Mouse (Mus musculus): ENCODE data around the gene Cbx7. TPM values are rescaled to one million over a fixed set of nuclear protein-coding genes. Genes with fewer than 3 reads are reported as not detected.
A peak's percentile ranks its signal among the peaks of the same experiment; 100 is the strongest.

Gene Cbx7
- total and polyA plus RNA-seq, 3 experiments: 8.1 to 12.4 (median 12.1) TPM

GRCm38 (mm10) chr15:79934776-79935175 lies 36.1 kb downstream of the Cbx7 start (continued):
- TF ChIP-seq ZMIZ1 (IDR thresholded peaks at IDR 0.05; ENCODE audit: low read depth, low read length) (no peak), ZKSCAN1 (IDR thresholded peaks at IDR 0.05; ENCODE audit: borderline replicate concordance, low read depth, low read length) (no peak), MYC (IDR thresholded peaks at IDR 0.05; ENCODE audit: low read depth, low read length) (0 out of 2 replicates have a peak, but pooled peaks have one; percentile 41), NELFE (IDR thresholded peaks at IDR 0.05; ENCODE audit: low read depth, low read length) (no peak; the same call in 1 of the 2 replicates), RAD21 (IDR thresholded peaks at IDR 0.05; ENCODE audit: low read depth, low read length) (no peak), ZNF384 (IDR thresholded peaks at IDR 0.05; ENCODE audit: low read depth, low read length) (no peak; the same call in 1 of the 2 replicates), BHLHE40 (IDR thresholded peaks at IDR 0.05; ENCODE audit: low read depth, low read length) (peak; percentile 79), USF1 (IDR thresholded peaks at IDR 0.05; ENCODE audit: low read depth, low read length) (no peak), NRF1 (IDR thresholded peaks at IDR 0.05; ENCODE audit: low read depth, low read length) (0 out of 2 replicates have a peak, but pooled peaks have one; percentile 23), JUND (conservative IDR thresholded peaks at IDR 0.05; ENCODE audit: low read depth, low read length) (peak; percentile 8; the same call in 1 of the 2 replicates), UBTF (IDR thresholded peaks at IDR 0.05; ENCODE audit: low read depth, low read length) (no peak), RCOR1 (conservative IDR thresholded peaks at IDR 0.05; ENCODE audit: low read depth, low read length) (0 out of 2 replicates have a peak, but pooled peaks have one; percentile 65), TCF12 (IDR thresholded peaks at IDR 0.05; ENCODE audit: low read depth, low read length) (peak; percentile 89), MAX (IDR thresholded peaks at IDR 0.05; ENCODE audit: low read length) (peak; percentile 66; the same call in 1 of the 2 replicates), MEF2A (IDR thresholded peaks at IDR 0.05; ENCODE audit: borderline replicate concordance, low read depth, low read length) (peak; percentile 94), MAZ (IDR thresholded peaks at IDR 0.05; ENCODE audit: low read depth, low read length) (peak; percentile 90), CHD2 (IDR thresholded peaks at IDR 0.05; ENCODE audit: low read length) (peak; percentile 80), KAT2A (IDR thresholded peaks at IDR 0.05; ENCODE audit: insufficient replicate concordance, low read length) (0 out of 2 replicates have a peak, but pooled peaks have one; percentile 37), USF2 (conservative IDR thresholded peaks at IDR 0.05; ENCODE audit: low read depth, low read length) (no peak), POLR2A (IDR thresholded peaks at IDR 0.05; ENCODE audit: low read depth, low read length) (0 out of 2 replicates have a peak, but pooled peaks have one; percentile 32)

- no peaks in the 10 kb centered on the region for H3K79me2 ChIP-seq (replicated peaks; ENCODE audit: control insufficient read depth, extremely low read depth, insufficient read depth, poor library complexity, severe bottlenecking)
- dilution Hi-C loops (cut with MboI; ENCODE audit: extremely low pct_ligation_motif_present, extremely low pct_unique_long_range_greater_than_20kb, low sequenced_read_pairs) (no loop called here), in situ Hi-C loops (cut with MboI; ENCODE audit: low pct_ligation_motif_present, low pct_unique_long_range_greater_than_20kb, low sequenced_read_pairs) (no loop called here)
- H3K4me1 ChIP-seq (ENCODE audit: control insufficient read depth in 1 of 2, insufficient read depth in 2 of 2): peaks cover 12 to 45% of the 10 kb centered on the region in 2 experiments
- H3K9me3 ChIP-seq (replicated peaks; ENCODE audit: low read length): no peaks in the 10 kb centered on the region
- H3K9ac ChIP-seq (ENCODE audit: insufficient read depth, low read depth): peak overlapping the region; percentile 65
- peak overlapping the region; percentile 74 for H3K4me2 ChIP-seq (ENCODE audit: insufficient read depth, low read depth, poor library complexity, severe bottlenecking)
- peak overlapping the region; percentile 50 to 66 (median 55) for H3K4me3 ChIP-seq (replicated peaks in 1 of 3; ENCODE audit: low read depth in 2 of 3, low read length in 2 of 3, poor library complexity in 1 of 3)
- no peaks in the 10 kb centered on the region for H3K27me3 ChIP-seq (replicated peaks)
- peak; percentile 84 for DNase-seq (ENCODE audit: extremely low read depth)
- peaks cover 10 to 21% of the 10 kb centered on the region in 2 experiments for H3K36me3 ChIP-seq (replicated peaks in 1 of 2; ENCODE audit: control insufficient read depth in 1 of 2, insufficient read depth in 1 of 2, low read length in 1 of 2)
- peak overlapping the region; percentile 99 for H3K27ac ChIP-seq (ENCODE audit: insufficient read depth, low read depth)
- peak; percentile 59; the same call in 1 of the 2 replicates for TF ChIP-seq NELFE (IDR thresholded peaks at IDR 0.05; ENCODE audit: low read depth, low read length)
- peak; percentile 36; the same call in 1 of the 2 replicates for TF ChIP-seq ELF1 (IDR thresholded peaks at IDR 0.05; ENCODE audit: low read depth, low read length)
- TF ChIP-seq MYC (IDR thresholded peaks at IDR 0.05; ENCODE audit: low read depth, low read length): 0 out of 2 replicates have a peak, but pooled peaks have one; percentile 23
- TF ChIP-seq SIN3A (IDR thresholded peaks at IDR 0.05; ENCODE audit: low read length): no peak; the same call in 1 of the 2 replicates
- peak; percentile 47; the same call in 1 of the 2 replicates for TF ChIP-seq POLR2AphosphoS2 (IDR thresholded peaks at IDR 0.05; ENCODE audit: low read depth, low read length)
- peak; percentile 87 for TF ChIP-seq MAZ (IDR thresholded peaks at IDR 0.05; ENCODE audit: low read depth, low read length)
- no peak; the same call in 1 of the 2 replicates for TF ChIP-seq MXI1 (IDR thresholded peaks at IDR 0.05; ENCODE audit: low read depth, low read length)
- 0 out of 2 replicates have a peak, but pooled peaks have one; percentile 43 for TF ChIP-seq ZMIZ1 (IDR thresholded peaks at IDR 0.05; ENCODE audit: low read depth, low read length)
- peak; percentile 83 for TF ChIP-seq CHD2 (IDR thresholded peaks at IDR 0.05; ENCODE audit: low read length)
- TF ChIP-seq ZNF384 (IDR thresholded peaks at IDR 0.05; ENCODE audit: low read depth, low read length): peak; percentile 89
- no peak for TF ChIP-seq SMC3 (IDR thresholded peaks at IDR 0.05; ENCODE audit: low read depth, low read length)
- TF ChIP-seq GABPA (IDR thresholded peaks at IDR 0.05; ENCODE audit: insufficient replicate concordance, low read depth, low read length): no peak
- TF ChIP-seq IRF4 (IDR thresholded peaks at IDR 0.05; ENCODE audit: low read depth, low read length): no peak; the same call in none of the 2 replicates
- TF ChIP-seq TBP (conservative IDR thresholded peaks at IDR 0.05; ENCODE audit: low read depth, low read length): no peak
- no peak for TF ChIP-seq E2F4 (IDR thresholded peaks at IDR 0.05; ENCODE audit: insufficient replicate concordance, low read depth, low read length)
- peak; percentile 65; the same call in 1 of the 2 replicates for TF ChIP-seq CHD1 (IDR thresholded peaks at IDR 0.05; ENCODE audit: low read depth, low read length)
- TF ChIP-seq RCOR1 (conservative IDR thresholded peaks at IDR 0.05; ENCODE audit: low read depth, low read length): peak; percentile 59; the same call in 1 of the 2 replicates
- peak; percentile 79 for TF ChIP-seq ETS1 (conservative IDR thresholded peaks at IDR 0.05; ENCODE audit: low read depth, low read length)
- TF ChIP-seq UBTF (IDR thresholded peaks at IDR 0.05; ENCODE audit: low read depth, low read length): peak; percentile 48; the same call in 1 of the 2 replicates
- TF ChIP-seq ZC3H11A (IDR thresholded peaks at IDR 0.05; ENCODE audit: low read depth, low read length): no peak
- peak; percentile 66 for TF ChIP-seq BHLHE40 (IDR thresholded peaks at IDR 0.05; ENCODE audit: low read depth, low read length)
Measured at GRCm38 (mm10) chr15:79933670-79934514, 37.0 kb downstream of the Cbx7 start.
